Mouse (Mus musculus) regulatory T cell (primary cell): Measurements from ENCODE around the gene Tmem88.

ENCODE experiments used
- in situ Hi-C: fragments of 300-600 bp; cut with MboI, MseI; formaldehyde crosslinking; loops from one replicate; pipeline ENCODE4 v1.15.1; 2025; ENCODE audit warnings: high pct_unique_total_duplicates

Tmem88 gene

DNA sequence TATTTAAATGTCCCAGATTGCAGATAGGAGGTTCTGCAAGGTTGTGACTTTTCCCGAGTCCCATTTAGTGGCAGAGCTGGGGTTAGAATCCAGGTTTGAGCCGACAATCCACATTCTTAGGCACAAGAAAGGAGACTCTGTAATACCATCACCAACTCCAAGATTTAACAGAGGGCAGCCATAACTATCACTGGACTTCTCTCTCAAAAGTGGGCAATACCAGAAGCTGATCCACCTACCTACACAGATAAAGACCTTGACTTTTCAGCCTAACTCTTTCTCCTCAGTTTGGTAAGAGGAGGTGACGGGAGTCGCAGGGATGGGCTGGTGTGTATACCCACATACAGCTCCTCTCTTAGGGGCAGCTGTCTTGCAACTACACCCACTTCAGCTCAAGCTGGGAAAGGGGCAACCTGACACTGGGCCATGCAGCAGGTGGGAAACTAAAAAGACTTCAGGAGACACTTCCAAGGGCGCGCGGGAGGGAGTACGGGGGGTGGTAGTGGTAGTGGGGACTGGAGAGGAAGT lies 19.0 kb upstream of the Tmem88 start:
- in situ Hi-C loops: loop anchor here (25.0 kb wide), 2 partner anchors 955 to 1245 kb away; partner anchors contain the start of genes Eno3, Pfn1 and Spag7

DNA sequence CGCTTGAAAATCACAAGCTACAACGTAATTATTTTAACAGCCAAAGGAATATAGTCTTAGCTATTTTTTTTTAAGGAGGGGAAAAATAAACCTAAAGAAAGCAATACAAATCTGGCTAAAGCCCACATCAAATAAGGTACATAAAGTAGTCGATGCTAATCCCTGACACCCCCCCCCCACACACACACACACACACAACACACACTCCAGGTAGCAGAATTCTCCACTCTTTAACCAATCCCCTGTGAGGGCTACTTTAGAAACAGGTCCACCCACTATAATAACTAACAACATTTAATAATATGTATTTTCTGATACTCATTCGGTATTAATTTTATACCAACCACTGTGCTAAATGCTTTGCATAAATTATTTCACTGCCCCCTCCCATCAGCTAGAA lies 18.5 kb upstream of the Tmem88 start:
- in situ Hi-C loops: loop anchor here (25.0 kb wide), 2 partner anchors 954 to 1246 kb away; partner anchors contain the start of genes Eno3, Pfn1 and Spag7

DNA sequence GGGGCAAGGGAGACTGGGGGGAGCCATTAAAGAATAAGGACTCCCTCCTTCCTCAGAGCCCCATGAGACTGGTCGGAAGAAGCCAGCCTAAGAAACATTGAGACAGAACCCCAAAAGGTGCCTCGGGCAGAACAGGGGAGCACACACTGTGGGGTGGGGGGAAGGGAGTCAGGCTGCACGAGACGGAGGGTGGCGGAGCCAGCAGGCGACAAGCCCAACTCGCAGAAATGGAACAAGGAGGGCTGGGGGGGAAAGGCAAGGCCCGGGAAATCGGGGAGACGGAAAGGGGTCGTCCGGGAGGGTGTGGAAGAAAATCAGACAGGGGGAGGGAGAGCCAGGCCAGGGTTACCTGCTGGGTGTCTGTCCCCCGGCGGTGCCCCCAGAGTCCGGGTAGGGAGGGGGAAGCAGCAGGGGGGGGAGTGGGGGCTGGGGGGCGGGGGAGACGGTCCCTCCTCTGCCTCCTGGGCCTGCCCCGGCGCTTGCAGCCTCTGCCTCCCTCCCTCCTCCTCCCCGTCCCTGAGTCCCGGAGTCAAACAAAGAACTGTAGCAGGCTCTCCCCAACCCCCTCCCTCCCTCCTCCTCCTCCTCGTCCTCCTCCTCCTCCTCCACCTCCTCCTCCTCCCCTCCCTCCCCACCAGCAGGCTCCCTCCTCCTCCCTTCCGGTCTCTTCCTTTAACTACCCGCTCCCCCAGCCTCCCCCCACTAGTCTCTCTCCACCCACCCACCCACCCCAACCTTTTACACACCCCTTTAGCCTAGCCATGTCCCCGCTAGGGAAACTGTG lies 17.8 kb upstream of the Tmem88 start:
- in situ Hi-C loops: loop anchor here (25.0 kb wide), 2 partner anchors 954 to 1246 kb away; partner anchors contain the start of genes Eno3, Pfn1 and Spag7

DNA sequence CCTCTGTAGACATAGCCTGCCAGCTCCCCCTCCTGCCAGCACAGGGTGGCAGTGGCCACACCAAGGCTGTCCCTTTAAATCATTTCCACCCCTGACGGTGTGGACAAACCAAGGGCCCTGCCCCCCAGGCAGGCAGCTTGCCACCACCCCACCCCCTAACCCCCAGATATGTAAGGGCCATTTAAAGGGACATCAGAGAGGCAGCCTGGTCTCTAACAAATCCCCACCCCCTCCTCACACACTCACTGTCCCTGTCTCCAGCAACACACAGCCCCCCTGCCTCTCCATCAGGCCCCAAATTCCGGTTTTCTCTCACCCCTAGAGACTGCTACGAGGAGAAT lies 17.3 kb upstream of the Tmem88 start:
- in situ Hi-C loops: loop anchor here (25.0 kb wide), 2 partner anchors 953 to 1247 kb away; partner anchors contain the start of genes Eno3, Pfn1 and Spag7

DNA sequence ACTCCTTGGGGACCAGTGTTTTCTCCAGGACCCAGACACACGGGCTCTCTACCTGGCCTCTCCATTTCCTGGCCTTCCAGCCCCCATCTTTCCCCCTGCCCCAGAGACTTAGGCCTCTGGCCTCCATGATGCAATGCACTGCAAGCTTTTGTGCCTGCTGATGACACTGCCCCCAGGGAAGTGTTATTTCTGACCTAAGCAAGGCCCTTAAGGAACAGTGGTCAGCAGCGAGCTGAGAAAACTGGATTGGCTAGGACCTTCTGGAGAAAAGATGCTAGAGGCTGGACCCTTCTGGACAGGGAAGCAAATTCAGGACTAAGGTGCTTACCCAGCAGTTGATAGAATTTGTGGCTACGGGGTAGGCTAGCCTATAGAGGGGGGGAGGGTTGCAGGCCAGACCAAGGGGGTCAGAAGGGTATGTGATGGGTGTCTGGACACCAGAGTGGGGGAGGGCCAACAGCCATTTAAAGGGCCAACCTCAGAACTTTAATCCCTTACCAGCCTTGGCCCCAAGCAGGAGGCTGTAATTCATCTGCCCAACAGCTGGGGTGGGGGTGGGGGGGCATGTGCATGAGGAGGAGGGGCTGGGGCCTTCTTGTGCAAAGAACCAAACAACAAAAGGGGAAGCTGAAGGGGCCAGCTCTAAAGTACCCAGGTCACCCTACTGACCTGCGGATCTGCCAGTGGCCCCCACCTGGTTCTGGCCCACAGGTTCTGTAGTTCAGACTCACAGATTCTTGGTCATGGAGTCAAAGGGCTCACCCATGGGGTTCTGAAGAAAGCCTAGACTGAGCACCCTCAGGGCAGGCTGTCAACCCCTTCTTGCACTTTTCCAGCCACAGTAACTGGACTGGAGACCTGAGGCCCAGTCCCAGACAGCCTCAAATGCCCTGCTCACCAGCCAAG lies 16.6 kb upstream of the Tmem88 start:
- in situ Hi-C loops: loop anchor here (5.0 to 25.0 kb wide), 3 partner anchors 608 to 1248 kb away; partner anchors contain the start of genes Eno3, Pfn1 and Spag7

DNA sequence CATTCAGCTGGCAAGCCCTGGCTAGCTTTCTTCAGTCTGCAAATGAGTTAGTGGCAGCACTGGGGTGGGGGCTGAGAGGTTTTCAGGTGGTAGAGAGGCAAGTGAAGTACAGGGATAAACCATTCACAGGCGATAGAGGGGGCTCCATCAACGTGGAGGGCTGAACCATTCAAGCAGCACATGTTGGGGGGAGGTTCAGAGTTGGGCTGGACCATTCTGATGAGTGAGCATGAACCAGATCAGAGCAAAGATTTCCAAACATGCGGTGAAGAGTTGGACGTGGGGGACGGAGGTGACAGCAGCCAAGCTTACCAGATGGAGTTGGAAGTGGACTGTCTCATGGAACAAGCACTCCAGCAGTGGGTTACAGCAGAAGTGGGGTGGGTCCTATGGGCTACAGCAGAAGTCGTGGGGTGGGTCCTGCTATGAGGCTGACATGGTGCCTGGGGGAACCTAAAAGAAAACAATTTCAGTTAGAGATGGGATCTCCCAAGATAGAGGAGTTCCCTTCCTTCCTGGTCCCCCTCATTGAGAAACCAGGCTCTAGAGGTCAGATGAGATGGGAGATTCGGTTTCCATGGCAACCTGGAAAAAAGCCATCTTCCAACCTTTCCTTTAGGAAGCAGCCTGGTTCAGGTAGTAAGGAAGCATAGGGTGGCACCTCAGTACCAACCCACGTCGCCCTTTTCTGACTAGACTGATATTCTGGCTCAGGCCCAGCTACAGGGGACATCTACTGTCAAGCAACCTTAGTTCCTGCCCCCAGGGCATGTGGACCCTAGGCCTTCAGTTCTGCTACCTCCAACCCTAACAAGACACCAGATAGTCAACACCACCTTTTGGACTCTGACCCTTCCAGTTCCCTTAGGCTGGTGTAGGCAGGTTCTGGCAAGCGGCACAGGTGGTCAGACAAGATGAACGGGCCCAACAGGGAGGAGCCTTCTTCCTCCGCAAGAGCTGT lies 15.5 kb upstream of the Tmem88 start, which contains the start of gene Kdm6b:
Gene Kdm6b, minus strand, starts transcription at position 455 of the 961 bp plus-strand sequence.
- in situ Hi-C loops: loop anchor here (5.0 to 25.0 kb wide), 3 partner anchors 609 to 1249 kb away; partner anchors contain the start of genes Eno3, Pfn1 and Spag7

DNA sequence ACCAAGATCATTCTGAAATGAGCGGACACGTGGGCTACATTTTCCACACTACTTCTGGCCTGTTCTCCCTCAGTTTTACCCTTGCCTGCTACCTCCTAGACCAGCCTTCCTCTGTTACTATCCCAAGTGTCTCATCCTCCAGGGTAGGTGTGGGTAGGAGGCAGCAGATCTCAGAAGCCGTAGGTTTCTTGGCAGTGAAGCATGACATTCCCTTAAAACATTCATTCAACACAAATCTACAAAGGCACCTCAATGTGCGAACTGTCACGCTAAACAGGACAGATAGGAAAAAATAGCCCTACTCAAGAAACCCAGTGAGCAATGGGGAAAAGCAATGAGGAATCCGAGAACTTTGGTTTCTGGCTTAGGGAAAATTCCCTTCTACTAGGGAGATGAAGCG lies 14.5 kb upstream of the Tmem88 start:
- in situ Hi-C loops: loop anchor here (5.0 to 25.0 kb wide), 3 partner anchors 610 to 1250 kb away; partner anchors contain the start of genes Eno3, Pfn1 and Spag7

DNA sequence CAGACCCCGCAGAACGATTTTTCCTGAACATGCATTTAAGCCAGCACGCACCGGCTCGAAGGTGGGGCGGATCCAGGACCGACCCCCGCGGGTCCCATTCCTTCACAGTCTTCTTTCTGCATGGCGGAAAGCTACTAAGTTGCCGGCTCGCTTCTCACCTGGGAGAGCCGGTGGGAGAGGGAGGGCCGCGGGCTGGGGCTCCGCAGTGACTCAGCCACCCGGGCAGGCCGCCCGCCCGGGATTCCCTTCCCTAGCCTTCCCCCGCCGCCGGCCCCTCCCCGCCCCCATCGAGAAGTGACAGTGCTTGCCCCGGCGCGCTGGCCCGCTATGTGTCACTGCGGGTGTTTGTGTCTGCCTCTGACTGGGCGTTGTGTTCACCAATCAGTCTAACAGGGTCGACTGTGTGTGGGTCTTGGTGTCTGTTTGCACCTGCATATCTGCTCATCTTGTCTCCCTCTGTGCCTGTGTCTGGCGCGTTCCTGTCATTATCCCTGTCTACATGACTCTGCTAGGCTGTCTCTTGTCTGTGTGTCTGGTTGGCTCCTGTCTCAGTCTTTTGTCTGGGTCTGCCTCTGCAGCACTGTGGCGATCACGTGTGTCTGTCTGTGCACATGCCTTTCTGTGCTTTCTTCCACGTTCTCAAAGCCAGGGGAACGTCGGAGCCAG lies 13.6 kb upstream of the Tmem88 start:
- in situ Hi-C loops: loop anchor here (5.0 to 25.0 kb wide), 3 partner anchors 611 to 1251 kb away; partner anchors contain the start of genes Eno3, Pfn1 and Spag7

DNA sequence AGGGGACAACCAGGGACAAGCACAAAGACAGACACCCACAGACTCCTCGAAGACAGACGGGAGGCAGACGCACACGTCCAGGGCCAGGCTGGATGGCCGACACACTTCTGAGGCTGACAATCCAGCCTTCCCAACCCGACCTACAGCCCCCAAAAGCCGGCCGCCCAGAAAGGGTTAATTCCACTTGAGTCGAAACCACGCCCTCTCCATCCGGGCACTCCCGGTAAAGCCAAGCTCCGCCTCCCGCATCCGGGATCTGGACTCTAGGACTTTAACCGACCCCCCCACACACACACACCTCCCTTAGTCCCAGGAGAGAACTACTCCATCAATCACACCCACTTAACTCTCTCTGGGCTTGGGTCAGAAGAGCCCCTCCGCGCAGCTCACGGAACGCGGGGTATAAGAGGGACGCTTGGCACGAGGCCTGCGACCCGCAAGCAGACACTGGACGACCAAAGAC lies 13.1 kb upstream of the Tmem88 start:
- in situ Hi-C loops: loop anchor here (5.0 to 25.0 kb wide), 3 partner anchors 611 to 1251 kb away; partner anchors contain the start of genes Eno3, Pfn1 and Spag7

DNA sequence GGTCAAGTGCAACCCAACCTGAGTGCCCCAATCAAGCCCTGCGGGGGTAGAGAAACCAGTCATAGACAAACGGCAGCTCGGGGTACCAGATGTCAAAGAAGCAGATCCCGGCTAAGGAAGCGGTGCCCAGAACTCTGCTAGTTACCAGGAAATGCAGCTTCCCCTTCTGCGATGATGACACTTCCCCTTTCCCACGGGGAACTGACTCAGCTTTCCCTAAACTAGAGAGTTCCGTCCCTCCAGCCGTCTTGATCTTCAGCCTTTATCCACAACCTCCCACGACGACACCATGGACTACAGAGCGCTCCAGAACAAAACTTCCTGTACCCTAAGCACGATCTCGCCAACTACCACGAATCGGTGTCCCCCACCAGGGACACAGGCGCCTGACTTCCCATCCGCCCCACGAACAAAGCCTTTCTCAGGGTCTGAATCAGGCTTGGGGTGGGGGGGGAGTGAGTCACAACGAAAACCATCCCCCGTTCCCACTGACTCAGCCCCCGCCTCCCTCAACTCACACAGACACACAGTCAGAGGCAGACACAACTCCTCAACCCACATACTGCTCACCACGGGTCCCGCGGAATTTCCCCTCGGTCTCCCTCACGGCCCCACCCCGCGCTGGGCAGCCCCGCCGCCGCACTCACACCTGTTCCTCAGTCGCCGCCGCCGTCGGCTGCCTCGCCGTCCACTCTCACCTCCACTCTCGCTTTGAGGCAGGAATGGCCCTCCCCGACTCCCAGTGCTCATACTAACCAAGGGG lies 12.5 kb upstream of the Tmem88 start:
- in situ Hi-C loops: loop anchor here (5.0 to 25.0 kb wide), 3 partner anchors 612 to 1252 kb away; partner anchors contain the start of genes Eno3, Pfn1 and Spag7

DNA sequence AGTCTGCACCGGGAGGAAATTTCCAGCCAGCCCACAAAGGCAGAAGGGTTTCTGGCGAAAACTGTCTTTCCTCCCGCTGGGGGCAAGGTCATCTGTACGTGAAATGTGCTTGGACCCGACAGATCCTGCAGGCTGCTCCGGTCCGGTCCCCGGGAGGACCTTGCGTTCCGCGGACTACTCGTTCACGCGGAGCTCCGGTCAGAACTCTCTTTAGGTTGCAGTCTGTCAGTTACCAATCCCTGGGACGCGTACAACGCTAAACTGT lies 11.9 kb upstream of the Tmem88 start:
- in situ Hi-C loops: loop anchor here (5.0 to 25.0 kb wide), 3 partner anchors 612 to 1252 kb away; partner anchors contain the start of genes Eno3, Pfn1 and Spag7

DNA sequence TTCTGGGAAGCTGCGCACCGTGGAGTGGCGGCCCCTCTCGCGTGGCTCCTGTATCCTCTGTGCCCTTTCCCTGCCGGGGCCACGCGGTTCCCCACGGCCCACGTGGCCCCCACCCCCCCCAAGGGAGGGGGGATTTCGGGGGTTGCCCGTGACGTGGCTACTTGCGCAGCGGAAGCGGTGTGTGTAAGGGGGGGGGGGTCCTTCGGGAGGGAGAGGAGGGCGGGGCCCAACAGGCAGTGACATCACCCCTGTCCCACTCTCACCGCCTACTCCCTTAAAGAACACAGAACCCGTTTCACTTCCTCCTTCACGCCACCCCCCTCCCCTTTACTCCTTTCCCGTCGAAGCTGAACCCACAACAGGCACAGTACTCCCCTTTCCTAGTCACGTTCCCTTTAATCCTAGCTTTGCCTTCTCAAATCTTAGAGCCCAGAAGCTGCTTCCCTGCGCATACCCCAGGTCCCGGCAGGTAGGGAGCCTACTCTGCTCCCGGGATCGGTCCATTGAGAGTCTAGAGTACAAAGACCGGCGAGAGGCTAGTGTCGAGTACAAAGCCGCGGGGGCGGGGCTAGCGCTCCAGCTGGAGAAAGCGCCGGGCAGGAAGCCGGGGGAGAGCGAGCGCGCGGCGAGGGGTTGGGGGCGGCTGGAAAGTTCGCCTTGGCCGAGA lies 11.5 kb upstream of the Tmem88 start:
- in situ Hi-C loops: loop anchor here (5.0 to 25.0 kb wide), 4 partner anchors 485 to 1253 kb away; partner anchors contain the start of genes Acap1, Eno3, Pfn1 and Spag7

DNA sequence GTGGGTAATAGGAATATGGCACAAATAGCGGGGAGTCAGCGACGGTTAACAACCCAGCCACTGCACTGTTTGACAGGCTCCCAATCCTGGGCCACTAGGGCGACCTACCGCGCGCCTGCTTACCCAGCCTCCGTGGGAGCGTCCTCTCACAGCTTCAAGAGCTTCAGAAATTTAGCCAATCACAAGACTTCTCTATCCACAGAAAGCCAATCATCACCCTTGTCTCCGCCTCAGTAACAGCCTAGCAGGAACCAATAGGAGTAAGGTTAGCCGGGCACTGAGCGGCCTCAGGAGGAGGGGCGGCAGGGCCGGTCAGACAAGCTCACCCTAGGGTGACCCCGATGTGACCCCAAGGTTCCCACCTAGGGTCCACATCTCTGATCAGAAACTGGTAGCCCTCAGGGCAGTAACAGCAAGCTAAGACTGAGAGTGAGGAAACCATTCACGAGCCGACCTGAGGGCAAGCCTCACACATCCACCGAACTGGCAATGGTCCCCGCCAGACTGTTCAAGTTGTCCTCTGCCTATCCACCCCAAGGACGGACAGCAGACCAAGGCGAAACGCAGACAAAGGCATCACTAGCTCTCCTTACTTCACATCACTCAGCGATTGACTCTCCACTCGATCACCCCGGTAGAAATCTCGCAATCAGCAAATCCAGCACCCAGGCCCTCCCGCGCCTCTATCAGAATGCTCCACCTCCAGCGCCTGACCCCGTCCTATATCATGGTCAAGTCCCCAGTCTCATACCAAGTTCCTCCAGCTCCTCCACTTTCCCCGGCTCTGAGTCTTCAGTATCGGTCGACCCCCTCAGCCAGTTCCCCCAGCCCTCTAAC lies 10.7 kb upstream of the Tmem88 start:
- in situ Hi-C loops: loop anchor here (10.0 to 25.0 kb wide), 3 partner anchors 486 to 1254 kb away; partner anchors contain the start of genes Acap1, Eno3, Pfn1 and Spag7

DNA sequence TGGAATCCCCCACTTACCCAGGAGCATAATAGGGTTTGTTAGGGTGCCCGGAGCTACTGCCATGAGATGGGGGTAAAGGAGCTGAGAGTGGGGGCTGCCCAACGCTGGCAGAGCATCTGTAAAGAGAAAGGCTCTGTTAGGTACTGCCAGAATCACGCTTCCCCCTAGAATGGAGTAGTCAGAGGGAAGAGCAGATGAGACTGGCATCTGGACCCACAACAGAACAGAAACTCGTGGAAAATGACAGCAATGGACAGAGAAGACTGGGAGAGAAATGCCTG lies 9.6 kb upstream of the Tmem88 start:
- in situ Hi-C loops: loop anchor here (10.0 to 25.0 kb wide), 3 partner anchors 487 to 1255 kb away; partner anchors contain the start of genes Acap1, Eno3, Pfn1 and Spag7

DNA sequence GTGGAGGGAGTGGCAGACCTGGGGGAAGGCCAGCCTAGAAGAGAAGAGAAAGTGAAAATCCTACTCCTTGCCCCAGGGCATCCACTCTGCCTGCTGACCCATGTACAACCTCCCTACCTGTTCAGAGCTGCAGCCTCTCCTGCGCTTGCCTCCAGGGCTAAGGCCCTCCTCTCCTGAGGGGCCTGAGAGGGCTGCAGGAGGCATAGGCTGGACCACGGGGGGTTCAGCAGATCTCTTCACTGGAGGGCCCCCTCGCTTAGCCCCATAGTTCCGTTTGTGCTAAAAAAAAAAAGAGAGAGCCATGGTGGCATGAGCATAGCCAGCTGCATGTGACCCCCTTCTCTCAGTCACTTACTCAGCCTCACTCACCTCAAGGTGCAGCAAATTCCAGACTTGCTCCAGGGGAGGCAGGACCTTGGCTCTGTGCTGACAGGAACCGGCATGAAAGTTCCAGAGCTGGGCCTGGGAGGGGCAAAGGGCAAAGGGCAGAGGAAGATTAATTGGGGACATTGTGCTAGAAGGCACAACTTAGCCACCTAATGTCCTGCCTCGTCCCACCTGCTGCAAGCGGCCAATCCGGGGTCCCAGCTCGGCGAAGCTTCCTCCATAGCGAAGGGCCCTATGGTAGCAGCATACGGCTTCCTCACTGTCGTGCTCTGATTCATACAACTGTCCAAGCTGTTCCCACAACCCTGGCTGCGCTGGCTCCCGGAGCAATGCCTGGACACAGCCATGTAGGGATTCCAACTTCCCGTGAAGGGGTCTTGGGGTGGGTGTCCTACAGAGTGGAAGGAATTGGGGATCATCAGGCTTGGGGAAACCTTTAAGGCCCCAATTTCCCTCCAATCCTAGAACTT lies 9.1 kb upstream of the Tmem88 start:
- in situ Hi-C loops: loop anchor here (10.0 to 25.0 kb wide), 3 partner anchors 488 to 1255 kb away; partner anchors contain the start of genes Acap1, Eno3, Pfn1 and Spag7

DNA sequence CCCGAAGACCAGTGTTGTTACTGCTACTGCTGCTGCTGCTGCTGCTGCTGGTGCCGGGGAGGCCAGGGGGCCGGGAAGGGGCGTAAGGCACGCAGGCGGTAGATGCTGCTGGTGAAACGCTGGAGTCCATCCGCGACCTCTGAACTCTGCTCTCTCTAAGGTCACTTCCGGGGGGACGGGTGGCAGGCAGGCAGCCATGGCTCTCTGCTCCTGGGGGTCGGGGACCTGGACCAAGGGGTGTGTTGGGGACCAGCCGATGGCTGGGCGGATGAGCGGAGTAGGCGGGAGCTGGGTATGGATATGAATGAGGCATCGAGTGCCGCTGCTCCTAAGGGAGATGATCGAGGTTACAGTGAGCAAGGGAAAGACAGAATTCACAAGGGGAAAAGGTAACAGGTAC lies 8.2 kb upstream of the Tmem88 start:
- in situ Hi-C loops: loop anchor here (10.0 to 25.0 kb wide), 3 partner anchors 489 to 1256 kb away; partner anchors contain the start of genes Acap1, Eno3, Pfn1 and Spag7
